Mouse (Mus musculus) hindbrain, embryonic 12.5 days (tissue): ENCODE data around the gene Slc22a15. TPM values are rescaled to one million over a fixed set of nuclear protein-coding genes. Genes with fewer than 3 reads are reported as not detected.

Source experiments
- ATAC-seq: fragments of 200-750 bp; cut with Nextera tagmentation; 2 replicates; pipeline ENCODE4 v1.8.0; 2017; ENCODE audit warnings: moderate TSS enrichment; ENCODE audit not compliant: low FRiP score
- H3K27ac ChIP-seq: fragments of 300-500 bp; sonication (generic); 2 replicates; pipeline ENCODE4 v1.5.1; 2016; ENCODE audit warnings: mild to moderate bottlenecking
- H3K27me3 ChIP-seq: fragments of 300-500 bp; sonication (generic); 2 replicates; pipeline ENCODE4 v1.6.1; 2016; ENCODE audit warnings: mild to moderate bottlenecking
- H3K36me3 ChIP-seq: fragments of 300-500 bp; sonication (generic); 2 replicates; pipeline ENCODE4 v1.6.1; 2016; ENCODE audit warnings: mild to moderate bottlenecking
- H3K4me1 ChIP-seq: fragments of 300-500 bp; sonication (generic); 2 replicates; pipeline ENCODE4 v1.6.1; 2016
- H3K4me2 ChIP-seq: fragments of 300-500 bp; sonication (generic); replicated peaks from 2 replicates; pipeline ENCODE4 v1.6.1; 2016; ENCODE audit warnings: mild to moderate bottlenecking
- H3K4me3 ChIP-seq: fragments of 300-500 bp; sonication (generic); 2 replicates; pipeline ENCODE4 v1.5.1; 2016; ENCODE audit warnings: mild to moderate bottlenecking
- H3K9ac ChIP-seq: fragments of 300-500 bp; sonication (generic); 2 replicates; pipeline ENCODE4 v1.6.1; 2016; ENCODE audit warnings: mild to moderate bottlenecking, moderate library complexity
- H3K9me3 ChIP-seq: fragments of 300-500 bp; sonication (generic); replicated peaks from 2 replicates; pipeline ENCODE4 v1.6.1; 2016; ENCODE audit warnings: mild to moderate bottlenecking
- WGBS: fragments of 180-500 bp; shearing (Covaris S2); methylation state at CpG from one replicate; pipeline ENCODE4 v1.1.7; 2016; 5-methylcytosine and 5-hydroxymethylcytosine counted together
- polyA plus RNA-seq: library from polyadenylated mRNA; unstranded; fragments of >200 nt; fragmentation: Nextera tagmentation; extraction: Ambion mirVana; gene quantifications from 2 replicates; pipeline ENCODE4 v1.2.1, GENCODE M21; 2016

The Slc22a15 gene
- polyA plus RNA-seq, 1 experiment from 2014 or later: 9.3 TPM

DNA sequence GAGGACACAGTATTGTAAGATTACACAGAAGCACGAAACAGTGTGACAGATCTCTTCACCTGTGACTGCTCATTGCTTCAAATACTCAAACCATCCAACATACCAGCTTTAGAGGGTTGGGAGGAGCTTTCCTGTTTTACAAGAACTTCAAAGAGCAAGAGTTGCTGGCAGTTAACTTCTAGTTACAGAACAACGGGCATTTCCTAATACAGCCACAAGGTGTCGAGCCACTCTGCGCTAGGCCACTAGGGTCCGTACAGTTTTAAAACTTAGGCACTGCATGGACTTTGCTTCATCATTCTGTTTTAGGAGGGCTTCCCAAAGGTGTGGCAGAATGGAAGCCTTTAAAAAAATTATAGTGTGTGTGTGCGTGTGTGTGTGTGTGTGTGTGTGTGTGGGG is 43.4 kb downstream of the Slc22a15 start:
- 83% methylated on average over 6 of the region's 6 CpGs for WGBS
- H3K4me2 ChIP-seq: no peak overlapping the region
- H3K4me3 ChIP-seq: no peak overlapping the region
- no peak overlapping the region for H3K27ac ChIP-seq
- no peak for ATAC-seq
- H3K9me3 ChIP-seq: no peaks in the 10 kb centered on the region
- peaks cover 9% of the 10 kb centered on the region; the same call in 1 of the 2 replicates for H3K36me3 ChIP-seq
- no peaks in the 10 kb centered on the region for H3K27me3 ChIP-seq
- peaks cover 18% of the 10 kb centered on the region for H3K4me1 ChIP-seq
- no peak overlapping the region for H3K9ac ChIP-seq

DNA sequence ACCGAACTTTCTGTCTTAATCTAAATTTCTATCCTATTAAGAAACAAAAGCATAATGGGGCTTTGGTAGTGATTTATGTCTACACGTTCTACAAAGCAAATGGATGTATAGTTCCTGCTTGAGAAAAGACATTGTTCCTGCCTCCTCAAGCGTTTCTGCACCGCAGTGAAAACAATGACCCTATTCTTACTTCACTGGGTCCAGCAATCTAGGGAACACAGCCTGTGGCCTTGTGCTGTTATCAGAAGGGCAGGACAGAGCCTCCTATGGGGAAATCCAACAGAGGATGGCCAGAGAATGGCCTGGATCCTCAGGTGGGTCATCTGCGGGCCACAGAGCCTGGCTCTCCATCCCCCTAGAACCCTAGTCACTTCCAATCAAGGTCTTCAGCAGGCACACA is 46.1 kb downstream of the Slc22a15 start:
- Histone ChIP-seq H3K27me3 (no peaks in the 10 kb centered on the region), H3K9ac (no peak overlapping the region), H3K36me3 (peaks cover 12% of the 10 kb centered on the region; the same call in 1 of the 2 replicates), H3K27ac (no peak overlapping the region), H3K4me3 (no peak overlapping the region), H3K9me3 (no peaks in the 10 kb centered on the region), H3K4me2 (no peak overlapping the region), H3K4me1 (peaks cover 20% of the 10 kb centered on the region)
- no peak for ATAC-seq
- 24% methylated on average over 5 of the region's 5 CpGs for WGBS

DNA sequence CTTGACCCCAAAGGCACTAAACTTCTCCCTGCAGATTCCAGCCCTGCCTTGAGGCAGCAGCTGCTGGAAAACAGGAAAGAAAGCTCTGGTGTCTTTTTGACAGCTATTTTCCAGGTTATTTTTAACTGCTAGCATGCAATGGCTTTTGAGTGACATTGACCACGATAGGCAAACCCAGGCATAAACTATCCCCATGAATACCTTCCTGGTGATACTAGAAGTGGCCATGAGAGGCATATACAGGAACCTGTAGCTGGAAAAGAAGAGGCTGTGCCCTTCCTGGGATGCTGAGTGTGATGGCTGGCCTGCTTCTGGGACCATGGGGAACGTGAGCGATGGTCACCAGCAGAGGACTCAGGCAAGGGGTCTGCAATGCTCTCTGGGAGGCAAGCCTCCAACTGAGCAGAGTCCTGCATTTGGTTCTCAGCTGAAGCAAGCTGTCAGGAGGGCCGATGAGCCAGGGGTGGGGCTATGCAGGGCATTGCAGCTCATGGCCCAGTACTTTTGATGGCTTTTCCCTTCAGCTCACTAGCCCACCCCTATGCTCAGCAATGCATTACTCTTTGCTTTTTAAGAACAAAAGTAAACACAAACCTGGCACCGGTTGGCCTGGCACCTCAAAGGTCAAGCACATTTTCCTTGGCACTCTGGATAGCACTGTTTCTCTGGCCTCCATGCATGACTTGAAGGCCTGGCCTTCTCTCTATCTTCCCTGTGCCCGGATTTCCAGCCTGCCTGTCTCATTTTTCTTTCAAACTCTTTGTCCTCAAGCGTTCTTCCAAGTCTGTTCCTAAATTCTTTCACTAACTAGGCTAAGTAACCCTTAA is 47.6 kb downstream of the Slc22a15 start:
- no peaks in the 10 kb centered on the region for H3K9me3 ChIP-seq
- no peak overlapping the region for H3K4me2 ChIP-seq
- ATAC-seq: no peak
- no peak overlapping the region for H3K9ac ChIP-seq
- peaks cover 20% of the 10 kb centered on the region for H3K4me1 ChIP-seq
- H3K4me3 ChIP-seq: no peak overlapping the region
- 0 out of 2 replicates have a peak overlapping the region, but pooled peaks have one; percentile 31 for H3K27ac ChIP-seq
- no peaks in the 10 kb centered on the region for H3K27me3 ChIP-seq
- H3K36me3 ChIP-seq: peaks cover 12% of the 10 kb centered on the region; the same call in 1 of the 2 replicates
- WGBS: 61% methylated on average over 7 of the region's 7 CpGs

DNA sequence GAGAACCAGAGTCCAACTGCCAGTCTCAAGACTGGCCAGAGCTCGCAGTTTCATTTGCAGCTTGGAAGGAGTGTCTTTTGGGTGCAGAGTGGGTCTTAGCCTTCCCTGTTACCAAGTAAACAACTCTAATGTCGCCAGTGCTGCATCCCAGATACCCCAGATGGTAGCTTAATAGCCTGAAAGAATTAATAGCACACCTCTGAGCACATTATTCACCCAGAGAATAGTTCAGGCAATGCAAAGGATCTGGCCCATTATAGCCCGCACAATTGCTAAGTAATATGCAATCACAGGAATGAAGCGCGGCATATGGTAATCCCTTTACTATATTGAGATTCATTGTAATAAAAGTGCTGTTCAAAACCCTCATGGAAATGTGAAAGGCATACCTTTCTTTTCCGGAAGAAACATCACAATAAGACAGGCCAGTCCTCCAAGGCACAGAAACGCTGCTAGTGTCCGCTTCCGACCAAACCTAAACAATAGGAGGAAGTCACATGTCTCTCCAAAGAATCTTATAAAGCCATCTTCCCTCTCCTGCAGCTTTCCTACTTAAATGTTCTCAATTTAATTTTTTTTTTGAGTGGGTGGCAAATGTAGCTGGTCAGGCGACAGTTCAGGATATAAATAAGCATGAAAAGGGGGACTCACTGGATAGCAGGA is 48.9 kb downstream of the Slc22a15 start:
- peak overlapping the region; percentile 44 for H3K27ac ChIP-seq
- peaks cover 20% of the 10 kb centered on the region for H3K4me1 ChIP-seq
- H3K9ac ChIP-seq: no peak overlapping the region
- H3K4me2 ChIP-seq: no peak overlapping the region
- peak; percentile 53 for ATAC-seq
- WGBS: 59% methylated on average over 10 of the region's 10 CpGs
- no peak overlapping the region for H3K4me3 ChIP-seq
- peaks cover 15% of the 10 kb centered on the region; the same call in 1 of the 2 replicates for H3K36me3 ChIP-seq
- no peaks in the 10 kb centered on the region for H3K9me3 ChIP-seq
- H3K27me3 ChIP-seq: no peaks in the 10 kb centered on the region

DNA sequence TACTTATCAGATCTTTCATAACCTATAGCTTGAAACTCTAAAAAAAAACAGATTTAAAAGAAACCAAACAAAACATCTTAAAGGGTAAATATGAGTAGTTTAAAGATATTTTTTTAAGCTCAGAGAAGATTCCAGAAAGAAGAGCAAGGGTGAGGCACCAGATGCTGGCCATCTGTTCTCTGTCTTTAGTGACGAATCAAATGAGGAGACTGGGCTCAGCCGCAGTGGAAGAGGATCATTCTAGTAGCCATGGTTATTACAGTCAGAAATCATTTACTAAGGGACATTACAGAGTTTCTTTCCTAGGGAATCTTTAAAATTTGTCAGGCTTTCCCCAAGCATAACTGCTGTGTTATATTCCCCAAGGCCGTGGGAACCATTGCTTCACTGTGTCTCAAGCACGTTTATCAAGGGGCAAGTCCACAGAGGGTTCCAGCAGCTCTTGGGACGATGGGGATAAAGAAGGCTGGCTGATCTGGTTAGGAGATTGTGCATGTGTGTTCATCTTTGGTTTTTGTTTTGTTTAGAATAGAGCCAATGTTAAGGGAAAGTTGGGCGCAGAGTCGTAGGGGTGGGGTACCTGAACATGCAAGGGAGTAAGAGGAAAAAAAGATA is 51.1 kb downstream of the Slc22a15 start:
- H3K27ac ChIP-seq: no peak overlapping the region
- no peak overlapping the region for H3K4me2 ChIP-seq
- H3K36me3 ChIP-seq: 0 out of 2 replicates have a peak, but pooled peaks cover 5% of the 10 kb centered on the region
- no peak for ATAC-seq
- H3K27me3 ChIP-seq: no peaks in the 10 kb centered on the region
- no peak overlapping the region for H3K9ac ChIP-seq
- peaks cover 16% of the 10 kb centered on the region for H3K4me1 ChIP-seq
- no peak overlapping the region for H3K4me3 ChIP-seq
- WGBS: 75% methylated on average over 7 of the region's 7 CpGs
- no peaks in the 10 kb centered on the region for H3K9me3 ChIP-seq

DNA sequence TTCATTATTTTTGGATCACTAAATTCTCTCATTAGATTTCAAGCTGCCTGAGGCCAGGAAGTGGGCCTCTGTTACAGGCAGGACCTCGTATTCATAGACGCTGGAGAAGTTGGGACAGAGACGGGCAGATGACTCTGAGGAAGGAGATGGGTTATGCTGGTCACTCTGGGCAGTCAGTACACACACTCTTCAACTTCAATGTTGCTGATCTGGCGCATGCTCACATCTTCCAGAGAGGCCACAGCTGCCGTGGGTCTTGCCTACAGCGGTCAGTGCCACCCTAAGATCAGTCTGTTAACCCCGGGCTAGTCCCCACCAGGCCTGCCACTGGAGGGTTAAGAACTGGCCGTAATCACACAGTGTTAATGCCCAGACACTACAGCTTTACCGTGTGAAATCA is 52.3 kb downstream of the Slc22a15 start:
- 88% methylated on average over 9 of the region's 9 CpGs for WGBS
- Histone ChIP-seq H3K9ac (no peak overlapping the region), H3K4me3 (no peak overlapping the region), H3K4me1 (peaks cover 12% of the 10 kb centered on the region), H3K4me2 (no peak overlapping the region), H3K36me3 (0 out of 2 replicates have a peak, but pooled peaks cover 5% of the 10 kb centered on the region), H3K27ac (no peak overlapping the region), H3K9me3 (no peaks in the 10 kb centered on the region), H3K27me3 (no peaks in the 10 kb centered on the region)
- ATAC-seq: no peak

DNA sequence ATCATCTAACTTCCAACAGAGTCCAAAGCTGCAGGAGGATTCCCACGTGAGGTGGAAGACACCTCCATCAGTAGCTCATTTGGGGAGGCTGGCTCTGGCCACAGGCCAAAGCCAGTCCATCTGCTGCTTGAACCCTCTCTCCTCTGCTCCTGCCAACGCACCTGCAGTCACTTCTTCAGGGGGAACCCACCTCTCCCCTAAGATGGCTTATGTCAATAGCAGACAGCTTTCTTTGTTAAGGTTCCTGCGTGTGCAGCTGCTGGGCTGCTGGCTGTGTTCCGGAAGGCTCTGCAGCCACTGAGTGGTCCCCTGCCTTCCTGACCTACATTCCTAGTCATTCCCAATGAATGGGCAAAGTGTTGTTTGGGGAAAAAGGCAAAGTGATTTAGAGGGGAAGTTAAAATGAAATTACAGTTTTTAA is 57.2 kb downstream of the Slc22a15 start:
- no peaks in the 10 kb centered on the region for H3K27me3 ChIP-seq
- H3K4me1 ChIP-seq: no peaks in the 10 kb centered on the region
- no peak for ATAC-seq
- no peak overlapping the region for H3K4me3 ChIP-seq
- H3K9ac ChIP-seq: no peak overlapping the region
- no peak overlapping the region for H3K4me2 ChIP-seq
- WGBS: 79% methylated on average over 4 of the region's 4 CpGs
- no peak overlapping the region for H3K27ac ChIP-seq
- peaks cover 18% of the 10 kb centered on the region; the same call in 1 of the 2 replicates for H3K36me3 ChIP-seq
- no peaks in the 10 kb centered on the region for H3K9me3 ChIP-seq

DNA sequence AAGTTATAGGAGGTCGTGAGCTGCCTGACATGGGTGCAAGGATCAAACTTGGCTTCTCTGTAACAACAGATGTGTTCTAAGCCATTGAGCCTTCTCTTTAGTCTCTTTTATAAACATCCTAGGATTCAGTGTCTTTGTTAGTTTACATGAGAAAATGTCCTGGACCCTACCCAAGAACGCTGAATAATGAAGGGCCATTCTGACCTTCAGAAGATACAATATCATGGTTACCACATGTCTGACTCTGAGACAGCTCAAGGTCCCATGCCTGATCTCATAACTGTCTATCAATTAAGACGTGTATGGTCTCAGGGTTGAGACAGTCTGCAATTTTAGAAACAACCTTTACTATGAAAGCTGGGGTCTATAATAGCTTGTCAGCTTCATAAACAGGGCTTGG is 62.4 kb downstream of the Slc22a15 start:
- no peak overlapping the region for H3K4me2 ChIP-seq
- H3K27ac ChIP-seq: no peak overlapping the region
- no peak overlapping the region for H3K9ac ChIP-seq
- ATAC-seq: no peak
- 84% methylated on average over 3 of the region's 3 CpGs for whole genome bisulfite sequencing
- no peaks in the 10 kb centered on the region for H3K9me3 ChIP-seq
- no peak overlapping the region for H3K4me3 ChIP-seq
- no peaks in the 10 kb centered on the region for H3K27me3 ChIP-seq
- peaks cover 3% of the 10 kb centered on the region; the same call in 1 of the 2 replicates for H3K4me1 ChIP-seq
- peaks cover 33% of the 10 kb centered on the region; the same call in 1 of the 2 replicates for H3K36me3 ChIP-seq

DNA sequence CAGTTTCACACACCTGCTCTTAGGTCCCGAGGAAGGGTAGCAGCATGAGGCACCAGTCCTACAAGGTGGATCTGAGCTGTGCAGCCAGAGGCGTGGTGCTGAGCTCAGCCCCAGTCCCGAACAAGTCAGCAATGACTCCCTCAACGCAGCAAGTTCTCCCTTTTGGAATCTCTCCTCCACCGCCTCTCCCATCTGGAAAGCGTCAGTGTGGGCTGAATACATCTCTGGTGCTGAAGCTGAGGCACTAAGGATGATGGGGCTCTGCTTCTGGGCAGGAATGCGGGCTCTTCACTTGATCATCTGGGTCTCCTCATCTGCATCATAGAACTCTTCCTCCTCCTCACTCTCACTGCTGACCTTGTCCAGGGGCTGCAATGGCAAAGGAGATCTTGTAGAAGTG is 64.1 kb downstream of the Slc22a15 start:
- no peak for ATAC-seq
- H3K27me3 ChIP-seq: no peaks in the 10 kb centered on the region
- H3K4me1 ChIP-seq: peaks cover 3% of the 10 kb centered on the region; the same call in 1 of the 2 replicates
- no peak overlapping the region for H3K4me3 ChIP-seq
- no peak overlapping the region for H3K4me2 ChIP-seq
- H3K9ac ChIP-seq: no peak overlapping the region
- WGBS: 78% methylated on average over 7 of the region's 7 CpGs
- H3K27ac ChIP-seq: no peak overlapping the region
- H3K36me3 ChIP-seq: peaks cover 33% of the 10 kb centered on the region; the same call in 1 of the 2 replicates
- no peaks in the 10 kb centered on the region for H3K9me3 ChIP-seq

DNA sequence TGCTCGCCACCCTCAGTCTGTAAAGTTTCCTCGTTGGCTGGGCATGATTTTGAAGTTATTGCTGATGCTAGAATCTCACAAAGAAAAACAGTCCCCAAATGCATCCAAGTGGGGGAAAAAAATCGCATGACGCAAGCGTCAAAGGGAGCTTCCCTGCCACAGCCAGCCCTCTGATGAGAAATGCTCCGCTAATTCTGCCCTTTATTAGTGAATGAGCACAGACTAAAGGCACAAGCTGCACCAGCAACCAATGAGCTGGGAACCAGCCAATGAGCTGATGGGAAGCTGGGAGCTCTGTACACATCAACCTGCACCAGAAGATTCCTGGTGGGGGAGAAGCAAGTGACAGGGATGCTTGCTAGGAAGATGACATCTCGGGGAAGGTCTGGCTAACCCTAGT is 64.5 kb downstream of the Slc22a15 start:
- Histone ChIP-seq H3K9ac (no peak overlapping the region), H3K4me3 (no peak overlapping the region), H3K27ac (no peak overlapping the region), H3K36me3 (peaks cover 33% of the 10 kb centered on the region; the same call in 1 of the 2 replicates), H3K4me2 (no peak overlapping the region), H3K4me1 (peaks cover 3% of the 10 kb centered on the region; the same call in 1 of the 2 replicates), H3K27me3 (no peaks in the 10 kb centered on the region), H3K9me3 (no peaks in the 10 kb centered on the region)
- 58% methylated on average over 7 of the region's 7 CpGs for WGBS
- no peak for ATAC-seq

DNA sequence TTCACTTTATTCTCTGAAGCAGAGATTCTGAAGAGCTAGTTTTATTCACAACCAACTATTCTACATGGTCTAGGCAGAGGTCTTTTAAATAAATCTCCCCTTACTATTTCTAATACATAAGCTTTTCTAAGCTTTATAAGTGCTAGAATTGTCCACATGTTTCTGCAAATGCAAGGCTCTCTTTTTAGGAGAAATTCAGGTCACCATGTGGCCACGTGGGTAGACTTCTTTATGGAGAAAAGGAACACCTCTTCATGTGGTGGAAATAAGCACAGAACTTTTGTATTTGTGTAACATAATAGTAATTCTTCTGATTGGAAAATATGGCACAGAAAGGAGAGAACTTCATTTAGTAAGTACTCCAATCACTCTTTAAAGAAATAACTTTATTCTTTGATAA is 70.2 kb downstream of the Slc22a15 start:
- no peaks in the 10 kb centered on the region for H3K9me3 ChIP-seq
- no peak for ATAC-seq
- no peak overlapping the region for H3K4me3 ChIP-seq
- no peaks in the 10 kb centered on the region for H3K4me1 ChIP-seq
- H3K4me2 ChIP-seq: no peak overlapping the region
- WGBS: 84% methylated on average over 1 of the region's 1 CpGs
- 0 out of 2 replicates have a peak, but pooled peaks cover 3% of the 10 kb centered on the region for H3K36me3 ChIP-seq
- no peak overlapping the region for H3K27ac ChIP-seq
- no peak overlapping the region for H3K9ac ChIP-seq
- no peaks in the 10 kb centered on the region for H3K27me3 ChIP-seq

DNA sequence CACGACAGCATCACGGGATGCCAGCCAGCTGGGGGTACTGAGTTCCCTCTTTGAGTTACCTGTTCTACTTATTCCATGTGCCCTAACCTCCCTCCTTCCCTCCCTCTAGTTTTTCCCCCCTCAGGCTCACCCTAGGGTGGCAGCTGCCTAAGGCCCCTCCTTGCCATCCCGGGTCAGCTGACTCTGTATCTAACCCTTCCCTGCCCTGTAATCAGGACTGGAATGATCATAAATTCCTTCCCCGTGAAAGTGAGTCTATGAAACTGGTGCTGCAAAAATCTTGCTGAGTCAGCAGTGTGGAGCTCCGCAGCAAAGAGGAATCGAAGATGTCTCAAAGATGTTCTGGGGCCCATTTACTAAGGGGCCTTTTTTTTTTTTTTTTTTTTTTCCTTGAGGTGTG is 72.9 kb downstream of the Slc22a15 start:
- Histone ChIP-seq H3K9me3 (no peaks in the 10 kb centered on the region), H3K36me3 (no peaks in the 10 kb centered on the region), H3K9ac (no peak overlapping the region), H3K27ac (no peak overlapping the region), H3K4me2 (no peak overlapping the region), H3K27me3 (no peaks in the 10 kb centered on the region), H3K4me3 (no peak overlapping the region), H3K4me1 (no peaks in the 10 kb centered on the region)
- WGBS: 79% methylated on average over 6 of the region's 6 CpGs
- ATAC-seq: no peak
